Mouse (Mus musculus): ENCODE results near the gene Gm9857.

The Gm9857 gene

DNA sequence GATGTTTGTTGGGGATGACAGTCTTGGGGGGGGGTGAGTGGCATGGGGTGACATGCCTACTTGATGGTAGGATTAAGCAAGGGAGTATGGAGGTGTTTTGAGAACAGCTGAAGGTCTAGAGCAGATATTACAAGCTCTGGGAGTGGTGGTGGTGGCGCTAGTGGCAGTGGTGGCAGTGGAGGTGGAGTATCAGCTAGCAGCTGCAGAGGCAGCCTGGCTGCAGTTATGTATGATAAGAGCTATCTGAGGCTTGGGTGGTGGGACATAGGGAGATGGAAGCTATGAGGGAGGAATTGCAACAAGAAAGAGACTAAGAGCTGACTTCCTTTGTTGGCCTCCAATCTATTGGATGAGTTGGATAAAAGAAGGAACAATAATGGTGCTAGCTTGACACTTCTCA, 18.4 kb downstream of the Gm9857 start:
- peak; percentile 48 for DNase-seq (ENCODE audit: low spot score)

DNA sequence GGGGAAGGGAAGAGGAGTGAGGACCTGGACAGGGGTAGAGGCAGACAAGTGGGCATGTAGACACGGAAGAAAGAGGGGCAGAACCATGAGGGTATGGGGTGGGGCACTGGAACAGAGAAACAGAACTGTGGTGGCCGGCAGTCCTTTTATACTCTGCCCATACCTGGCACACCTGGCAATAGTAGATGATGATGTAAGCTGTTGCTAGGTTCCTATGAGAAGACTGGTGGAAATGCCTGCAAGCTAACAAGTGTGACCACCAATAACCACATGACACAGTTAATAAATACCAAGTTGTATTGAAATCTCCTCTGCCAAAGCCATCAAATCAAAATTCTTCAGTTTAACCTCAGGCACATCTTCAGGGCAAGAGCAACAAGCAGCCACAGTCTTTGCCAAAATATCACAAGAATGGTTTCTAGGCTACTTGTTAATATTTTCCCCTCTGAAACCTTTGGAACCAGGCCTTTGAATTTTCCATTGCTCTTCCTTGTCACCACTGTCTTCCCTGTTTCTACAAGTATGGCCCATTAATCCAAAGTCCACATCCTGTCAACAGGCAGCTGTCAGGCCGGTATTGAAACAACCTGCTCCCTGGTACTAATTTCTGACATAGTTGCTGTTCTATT, 19.7 kb downstream of the Gm9857 start:
- no peak for DNase-seq (ENCODE audit: low spot score)

DNA sequence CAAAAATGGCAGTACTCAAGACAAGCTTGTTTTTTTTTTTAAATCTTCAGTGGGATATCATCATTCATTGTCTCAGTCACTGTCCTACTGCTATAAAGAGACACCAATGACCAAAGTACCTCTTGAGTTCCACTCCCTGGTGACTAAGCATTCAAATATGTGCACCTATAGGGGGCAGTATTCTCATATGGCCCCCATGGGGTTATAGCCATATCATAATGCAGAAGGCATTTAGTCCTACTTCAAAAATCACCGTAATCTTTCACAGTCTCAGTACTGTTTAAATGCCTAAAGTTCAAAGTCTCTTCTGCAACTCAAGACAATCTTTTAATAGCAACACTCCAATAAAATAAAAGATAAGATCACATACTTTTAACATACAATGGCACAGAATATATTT, 21.4 kb downstream of the Gm9857 start:
- DNase-seq (ENCODE audit: low spot score) = no peak

DNA sequence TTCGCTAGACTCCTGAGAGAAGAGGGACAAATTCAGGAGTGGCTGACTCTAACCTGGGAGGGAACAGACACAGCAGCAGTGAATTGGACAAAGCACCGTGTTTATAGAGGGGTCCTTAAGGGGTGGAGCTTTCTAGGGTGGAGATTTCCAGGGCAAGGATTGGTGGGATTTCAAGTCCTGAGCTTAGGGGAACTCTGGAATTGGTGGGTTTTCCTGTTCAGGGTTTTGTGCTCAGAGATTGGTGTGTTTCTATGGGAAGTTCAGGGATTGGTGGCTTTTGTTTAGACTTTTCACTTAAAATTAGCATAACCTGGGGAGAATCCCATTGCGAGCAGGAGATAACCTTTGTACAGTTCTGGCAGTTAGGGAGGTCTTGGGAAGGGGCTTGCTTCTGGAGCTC, 22.3 kb downstream of the Gm9857 start:
- DNase-seq (ENCODE audit: low spot score) = no peak

DNA sequence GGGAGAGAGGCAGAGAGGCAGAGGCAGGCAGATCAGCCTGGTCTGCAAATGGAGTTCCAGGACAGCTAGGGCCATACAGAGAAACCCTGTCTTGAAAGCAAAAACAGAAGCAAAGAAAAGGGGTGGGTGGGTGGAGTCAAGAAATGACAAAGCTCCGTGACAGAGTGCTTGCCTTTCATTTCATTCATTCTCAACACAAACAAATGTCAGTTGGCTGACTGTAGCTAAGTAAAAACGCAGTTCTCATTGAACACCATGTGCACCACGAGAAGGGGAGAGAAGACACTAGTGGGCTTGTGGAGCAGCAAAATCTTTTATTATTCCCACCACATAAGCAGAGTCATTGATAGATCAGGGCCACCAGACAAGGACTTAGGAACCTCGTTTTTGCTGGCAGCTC, 23.4 kb downstream of the Gm9857 start:
- DNase-seq (ENCODE audit: low spot score) = no peak

DNA sequence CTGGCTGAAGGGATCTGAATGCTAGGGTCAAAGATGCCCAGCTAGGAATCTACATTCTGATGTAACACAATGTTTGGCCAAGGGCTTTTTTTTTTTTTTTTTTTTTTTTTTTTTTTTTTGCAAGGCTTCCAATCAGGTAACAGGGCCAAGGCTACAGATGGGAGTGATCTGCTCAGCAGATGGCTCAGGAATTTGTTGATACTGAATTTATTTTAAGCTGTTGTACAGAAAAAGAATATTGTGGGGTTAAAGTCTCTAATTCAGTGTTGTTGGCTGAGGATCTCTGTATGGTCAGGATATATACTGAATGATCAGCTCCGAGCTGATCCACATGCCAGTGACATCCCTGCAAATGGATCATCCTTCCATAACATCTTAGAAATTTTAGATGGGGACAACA, 24.2 kb downstream of the Gm9857 start:
- DNase-seq (ENCODE audit: low spot score) = no peak

DNA sequence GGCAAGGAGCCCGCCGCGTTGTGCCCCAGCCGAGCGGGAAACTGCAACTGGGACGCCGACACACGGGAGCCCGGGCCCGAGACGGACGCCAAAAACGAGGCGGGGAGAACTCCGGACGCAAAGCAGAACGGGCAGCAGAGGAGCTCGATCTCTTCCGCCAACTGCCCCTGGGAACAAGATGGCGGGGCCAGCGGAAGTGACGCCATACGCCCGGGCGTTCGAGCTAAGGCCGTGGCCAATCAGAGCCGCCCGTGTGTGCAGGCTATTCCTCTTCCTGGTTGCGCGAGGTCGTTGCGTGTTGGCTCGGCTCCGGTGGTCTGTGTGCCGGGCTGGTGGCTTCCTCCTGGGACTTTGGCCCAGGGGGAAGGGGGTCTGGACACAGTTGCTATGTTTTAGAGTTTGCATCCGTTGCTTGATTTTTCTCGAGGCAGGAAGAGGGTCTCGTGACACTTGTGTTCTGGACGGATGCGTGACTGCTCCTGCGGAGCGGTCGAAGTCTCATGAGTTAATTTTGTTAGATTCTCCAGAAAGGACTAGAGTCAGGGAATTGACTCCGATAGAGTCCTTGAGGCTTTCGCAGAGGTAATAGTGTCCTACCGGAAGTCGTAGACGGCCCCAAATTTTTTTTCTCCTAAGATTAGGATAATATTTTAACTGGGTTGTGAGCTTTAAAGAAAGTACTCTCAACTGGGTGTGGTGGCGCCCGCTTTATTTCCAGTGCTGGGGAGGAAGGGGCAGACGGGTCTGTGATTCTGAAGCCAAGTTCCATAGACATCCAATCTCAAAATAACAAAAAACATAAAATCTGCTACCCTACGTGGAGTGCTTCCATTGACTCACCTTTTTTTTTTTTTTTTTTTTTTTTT, 28.5 kb downstream of the Gm9857 start, which contains the start of gene Prpf38b:
Gene Prpf38b (minus strand): TSS at position 180 of the 866 bp plus-strand sequence.
- peak; percentile 93 for DNase-seq (ENCODE audit: low spot score)

DNA sequence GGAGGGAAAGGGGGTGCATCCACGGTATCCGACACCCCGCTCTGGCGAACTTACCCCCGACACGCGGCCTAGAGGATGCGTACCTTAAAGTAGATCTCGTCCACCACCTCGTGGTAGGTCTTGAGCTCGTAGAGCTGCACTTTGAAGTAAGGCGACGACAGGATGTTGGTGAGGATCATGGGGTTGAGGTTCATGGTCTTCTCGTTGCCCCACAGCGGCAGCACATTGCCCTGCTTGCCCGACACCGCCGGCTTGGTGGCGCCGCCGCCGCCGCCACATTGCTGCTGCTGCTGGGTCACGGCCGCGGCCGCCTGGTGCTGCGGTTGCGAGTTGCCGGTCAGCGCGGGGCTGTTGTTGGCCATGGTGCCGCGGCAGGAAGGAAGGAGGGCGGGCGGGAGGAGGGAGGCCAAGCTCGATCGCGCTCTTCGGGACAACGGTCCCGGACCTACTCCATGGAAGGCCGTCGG, 29.1 kb downstream of the Gm9857 start:
- peak; percentile 51 for DNase-seq (ENCODE audit: low spot score)

DNA sequence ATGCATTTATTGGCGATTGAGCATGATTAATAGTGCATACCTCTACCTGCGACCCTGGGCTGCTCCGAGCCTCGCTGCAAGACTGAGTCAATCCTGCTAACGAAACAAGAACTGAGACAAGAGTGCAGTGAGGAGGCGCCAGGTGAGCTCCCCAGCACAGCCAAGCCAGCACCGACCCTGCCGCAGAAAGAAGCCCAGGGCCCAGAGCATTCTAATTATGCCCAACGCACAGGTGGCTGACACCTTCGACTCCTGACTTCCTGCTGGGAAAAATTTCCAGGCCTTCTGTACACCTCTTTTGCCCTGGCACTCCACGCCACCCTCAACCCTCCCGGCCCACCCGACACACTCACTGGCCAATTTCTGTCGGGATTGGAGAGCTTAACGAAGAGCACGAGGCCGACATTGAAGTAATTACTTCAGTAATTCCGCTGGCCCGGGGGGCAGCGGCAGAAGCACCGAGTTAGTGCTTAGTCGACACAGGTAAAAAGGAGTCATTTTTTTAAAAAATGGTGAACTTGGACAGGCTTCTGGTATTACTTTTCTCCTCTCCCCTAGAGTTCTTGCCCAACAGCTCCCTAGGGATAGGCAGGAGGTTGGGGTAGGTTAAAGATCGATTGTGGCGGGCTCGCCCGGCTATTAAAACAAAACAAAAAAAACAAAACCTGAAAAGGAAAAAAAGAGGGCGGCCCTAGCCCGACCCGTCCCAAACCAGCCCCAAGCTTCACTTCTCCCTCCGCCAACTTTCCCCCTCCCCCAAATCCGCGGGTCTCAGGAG, 29.8 kb downstream of the Gm9857 start:
- DNase-seq (ENCODE audit: low spot score) = no peak

DNA sequence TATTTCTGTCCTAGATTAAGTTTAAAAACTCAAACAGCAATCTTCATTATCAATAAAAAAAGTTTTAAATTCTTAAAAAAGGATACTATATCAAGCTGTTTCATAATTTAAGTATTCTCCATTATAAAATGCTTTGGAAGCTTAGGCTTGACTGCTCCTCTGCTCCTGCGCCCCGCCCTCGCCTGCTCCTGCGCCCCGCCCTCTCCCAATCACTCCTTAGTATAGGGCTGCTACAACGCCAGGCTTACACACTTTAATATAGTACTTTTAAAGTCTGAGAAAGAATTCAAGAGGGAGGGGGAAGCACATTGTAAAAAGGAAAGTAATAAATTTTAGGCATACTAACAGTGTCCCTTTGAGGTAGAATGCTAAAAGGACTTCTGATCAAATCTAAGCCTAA, 37.3 kb downstream of the Gm9857 start:
- DNase-seq (ENCODE audit: low spot score) = no peak

DNA sequence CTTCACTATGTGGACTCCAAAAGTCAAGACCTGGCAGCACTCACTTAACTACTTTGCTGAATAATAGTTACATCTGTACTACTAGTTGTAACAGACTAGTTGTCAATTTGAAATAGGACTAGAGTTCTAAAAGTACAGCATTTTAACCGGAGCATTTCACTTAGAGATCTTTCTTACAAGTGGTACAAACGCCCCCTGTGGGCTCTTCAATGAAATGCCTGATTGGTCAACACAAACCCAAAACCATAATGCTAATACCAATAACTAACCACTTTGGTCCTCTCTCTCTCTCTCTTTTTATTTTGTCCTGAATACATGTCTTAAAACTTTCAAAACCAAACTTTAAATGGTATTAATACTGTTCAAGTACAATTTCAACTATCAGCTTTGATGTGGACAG, 38.2 kb downstream of the Gm9857 start:
- DNase-seq (ENCODE audit: low spot score) = no peak

DNA sequence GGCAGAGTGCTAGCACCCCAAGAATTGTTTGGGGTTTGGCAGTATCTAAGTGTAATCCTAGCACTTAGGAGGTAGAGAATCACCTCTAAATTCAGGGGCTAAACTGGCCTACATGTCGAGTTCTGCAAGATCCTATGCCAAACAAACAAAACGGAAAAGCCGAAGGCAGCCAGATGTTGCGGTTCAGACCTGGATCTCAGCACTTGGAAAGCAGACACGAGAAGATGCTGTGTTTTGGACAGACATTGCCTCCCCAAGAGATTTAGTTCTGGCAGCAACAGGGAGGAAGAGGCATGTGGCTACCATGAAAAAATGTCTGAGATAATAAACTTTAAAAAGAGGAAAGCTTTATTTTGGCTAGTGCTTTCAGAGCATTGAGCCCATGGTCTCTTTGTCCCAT, 39.6 kb downstream of the Gm9857 start:
- DNase-seq (ENCODE audit: low spot score) = no peak

DNA sequence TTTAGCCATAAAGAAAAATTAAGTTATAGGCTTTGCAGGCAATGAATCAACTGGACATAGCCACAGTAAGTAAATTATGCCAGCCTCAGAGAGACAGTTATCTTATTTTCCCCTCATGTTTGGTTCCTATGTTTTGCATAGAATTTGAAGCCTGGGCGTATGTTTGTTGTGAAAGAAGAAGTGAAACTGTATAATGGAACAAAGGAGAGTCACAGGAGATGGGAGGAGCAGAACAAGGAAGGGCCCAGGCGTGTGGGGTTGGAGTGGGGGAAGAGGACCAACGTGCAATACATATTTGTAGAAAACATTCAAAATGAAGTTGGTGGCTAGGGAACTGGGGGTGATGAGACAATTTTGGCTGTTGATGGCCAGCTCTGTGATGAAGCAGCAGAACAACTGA, 40.1 kb downstream of the Gm9857 start:
- no peak for DNase-seq (ENCODE audit: low spot score)

DNA sequence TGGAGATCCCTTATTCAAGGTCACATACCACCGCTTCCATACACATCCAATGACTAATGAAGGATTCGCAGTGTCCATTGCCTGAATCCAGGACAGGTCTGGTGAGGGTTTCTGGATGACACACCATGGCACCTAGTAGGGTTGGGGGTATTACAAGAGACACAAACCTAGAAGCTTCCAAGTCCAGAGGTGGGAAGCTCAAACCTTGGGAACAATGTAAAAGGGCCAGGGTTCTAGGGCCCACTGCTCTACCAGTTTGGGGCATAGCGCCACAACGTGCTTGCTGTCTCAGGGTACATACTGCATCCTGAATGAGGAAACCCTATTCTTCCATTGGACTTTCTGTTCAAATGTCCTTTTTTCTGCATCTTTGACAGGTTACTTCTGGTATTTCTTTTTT, 41.6 kb downstream of the Gm9857 start:
- DNase-seq (ENCODE audit: low spot score) = no peak

DNA sequence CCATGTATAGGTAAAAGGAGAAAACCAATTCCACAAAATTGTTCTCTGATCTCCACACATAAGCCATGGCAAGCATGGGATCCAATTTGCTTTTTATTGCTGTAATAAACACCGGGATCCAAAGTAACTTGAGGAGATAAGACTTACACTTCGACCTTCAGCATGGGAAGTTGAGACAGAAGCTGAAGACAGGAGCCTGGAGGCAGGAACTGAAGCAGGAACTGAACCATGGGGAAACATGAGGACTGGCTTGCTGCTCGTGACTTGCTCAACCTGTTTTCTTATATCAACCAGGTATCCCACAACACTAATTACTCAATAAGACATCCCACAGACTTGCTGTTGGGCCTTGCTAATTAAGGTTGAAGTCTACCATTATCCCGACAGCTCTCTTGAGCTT, 47.3 kb downstream of the Gm9857 start:
- DNase-seq (ENCODE audit: low spot score) = no peak

DNA sequence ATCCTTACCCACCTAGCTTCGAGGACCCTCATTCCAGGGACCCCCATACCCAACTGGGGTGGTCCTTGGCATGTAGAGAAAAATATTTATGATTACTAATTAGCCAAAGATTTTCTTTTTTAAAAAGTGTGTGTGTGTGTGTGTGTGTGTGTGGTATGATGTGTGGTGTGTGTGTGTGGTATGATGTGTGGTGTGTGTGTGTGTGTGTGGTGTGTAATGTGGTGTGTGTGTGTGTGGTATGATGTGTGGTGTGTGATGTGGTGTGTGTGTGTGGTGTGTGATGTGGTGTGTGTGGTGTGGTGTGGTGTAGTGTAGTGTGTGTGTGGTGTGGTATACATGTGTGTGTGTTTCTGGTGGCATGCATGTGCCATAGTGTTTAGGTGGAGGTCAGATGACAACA, 48.2 kb downstream of the Gm9857 start:
- DNase-seq (ENCODE audit: low spot score) = no peak
